Mouse (Mus musculus): Measurements from ENCODE around the gene Bmx. TPM values are rescaled to one million over a fixed set of nuclear protein-coding genes. Genes with fewer than 3 reads are reported as not detected.

Bmx gene
- 0.08 and 0.20 TPM in 2 replicates for polyA plus RNA-seq (2016; fragmentation: Nextera tagmentation; extraction: Ambion mirVana)

DNA sequence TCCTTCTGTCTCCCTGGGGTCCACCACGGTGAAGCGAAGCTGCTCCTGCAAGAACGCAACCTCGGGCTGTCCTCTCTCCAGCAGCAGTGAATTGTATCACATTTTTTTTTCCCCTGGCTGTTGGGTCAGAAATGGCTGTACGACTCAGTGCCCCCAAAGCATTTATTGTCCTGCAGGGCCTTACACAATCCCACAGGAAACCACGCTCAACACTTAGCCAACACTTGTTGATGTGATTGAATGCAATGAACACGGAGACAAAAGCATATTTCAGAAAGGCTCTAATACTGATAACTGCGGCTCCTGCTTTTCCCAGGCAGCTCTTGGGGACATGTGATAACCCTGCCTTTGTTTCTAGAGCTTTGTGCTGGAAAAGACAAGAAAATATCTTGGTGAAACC lies at the start of gene Bmx:
TSS of gene Bmx (minus strand) at position 137 of the 400 bp plus-strand sequence.
- H3K4me3 ChIP-seq = no peak within 1 kb of the TSS

DNA sequence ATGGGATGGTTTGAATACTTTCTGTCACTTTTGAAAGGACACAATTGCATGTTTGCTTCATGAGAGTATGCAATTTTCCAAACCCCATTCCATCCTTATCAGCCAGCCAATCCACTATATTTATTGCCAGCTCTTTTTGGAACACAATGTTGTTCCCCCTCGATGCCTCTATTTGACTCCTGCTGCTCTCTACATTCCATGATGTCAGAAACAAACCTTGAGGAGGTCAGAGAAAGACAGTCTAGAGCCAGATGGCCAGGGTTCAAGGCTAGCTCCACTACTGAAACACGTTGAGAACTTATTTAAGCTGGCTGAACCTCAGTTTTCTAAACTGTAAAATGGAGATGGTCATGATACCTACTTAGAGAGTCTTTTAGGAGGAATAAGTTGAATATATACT lies 48.3 kb upstream of the Bmx start:
- 78% methylated on average over 2 of the region's 2 CpGs for WGBS
- H3K9me3 ChIP-seq = no peaks in the 10 kb centered on the region
- no peak for DNase-seq (ENCODE audit: low spot score)
- H3K4me3 ChIP-seq = no peak overlapping the region
- H3K27me3 ChIP-seq (replicated peaks; ENCODE audit: low read depth, poor library complexity, severe bottlenecking) = peaks cover 44% of the 10 kb centered on the region
- no peaks in the 10 kb centered on the region for H3K36me3 ChIP-seq (replicated peaks)
- H3K27ac ChIP-seq (replicated peaks) = no peak overlapping the region
- no peaks in the 10 kb centered on the region for H3K4me1 ChIP-seq

More for the DNA sequence above, at the start of gene Bmx:
- peaks cover 99% of the 10 kb centered on the region for H3K27me3 ChIP-seq (replicated peaks; ENCODE audit: low read depth, poor library complexity, severe bottlenecking)
- no peak for DNase-seq (ENCODE audit: low spot score)
- 77% methylated on average over 8 of the region's 8 CpGs for WGBS
- H3K4me1 ChIP-seq = no peaks in the 10 kb centered on the region
- no peaks in the 10 kb centered on the region for H3K36me3 ChIP-seq (replicated peaks)
- no peaks in the 10 kb centered on the region for H3K9me3 ChIP-seq
- no peak within 1 kb of the TSS for H3K27ac ChIP-seq (replicated peaks)

DNA sequence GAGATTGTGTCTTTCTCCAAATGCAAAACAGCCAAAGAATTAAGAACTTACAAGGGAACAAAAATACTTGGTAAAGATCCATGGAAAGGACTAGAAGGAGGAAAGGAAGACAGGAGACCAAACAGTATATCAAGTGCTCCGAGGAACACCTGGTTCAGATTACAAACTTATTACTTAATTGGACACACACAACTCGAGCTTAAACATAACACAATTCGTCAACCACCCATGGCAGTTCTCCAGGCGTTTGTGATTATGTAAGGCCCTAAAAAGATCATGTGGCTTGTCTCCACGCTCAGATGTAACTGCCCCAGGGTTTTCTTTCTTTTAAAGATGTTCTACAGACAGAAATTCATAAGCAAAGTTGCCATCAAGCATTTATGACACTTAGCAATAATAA lies 33.2 kb upstream of the Bmx start:
- Histone ChIP-seq H3K4me1 (no peaks in the 10 kb centered on the region), H3K4me3 (no peak overlapping the region), H3K9me3 (no peaks in the 10 kb centered on the region), H3K27me3 (replicated peaks; ENCODE audit: low read depth, poor library complexity, severe bottlenecking) (peaks cover 68% of the 10 kb centered on the region), H3K36me3 (replicated peaks) (no peaks in the 10 kb centered on the region), H3K27ac (replicated peaks) (no peak overlapping the region)
- DNase-seq (ENCODE audit: low spot score) = peak; percentile 20
- 42% methylated on average over 5 of the region's 5 CpGs for WGBS

DNA sequence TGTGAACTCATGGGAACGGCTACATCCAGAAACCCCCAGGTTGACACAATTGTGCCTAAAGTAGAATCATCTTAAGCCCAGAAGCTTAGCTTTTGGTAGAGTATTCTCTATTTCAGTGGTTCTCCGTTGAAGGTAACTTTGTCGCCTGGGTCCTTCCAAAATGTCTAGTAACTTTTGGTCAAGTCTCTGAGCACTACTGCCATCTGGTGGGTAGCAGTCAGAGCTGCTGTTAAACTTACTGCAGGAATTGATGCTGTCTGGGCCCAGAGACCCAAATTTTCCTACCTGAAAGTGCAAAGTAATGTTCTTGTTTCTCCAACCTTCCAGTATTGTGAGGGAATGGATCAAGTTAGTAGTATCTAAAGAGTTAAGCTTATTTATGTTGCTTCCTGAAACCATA lies 29.1 kb upstream of the Bmx start:
- Histone ChIP-seq H3K9me3 (no peaks in the 10 kb centered on the region), H3K36me3 (replicated peaks) (no peaks in the 10 kb centered on the region), H3K27ac (replicated peaks) (no peak overlapping the region), H3K4me1 (no peaks in the 10 kb centered on the region), H3K27me3 (replicated peaks; ENCODE audit: low read depth, poor library complexity, severe bottlenecking) (peaks cover 70% of the 10 kb centered on the region), H3K4me3 (no peak overlapping the region)
- DNase-seq (ENCODE audit: low spot score) = no peak
- WGBS = 66% methylated on average over 3 of the region's 3 CpGs

DNA sequence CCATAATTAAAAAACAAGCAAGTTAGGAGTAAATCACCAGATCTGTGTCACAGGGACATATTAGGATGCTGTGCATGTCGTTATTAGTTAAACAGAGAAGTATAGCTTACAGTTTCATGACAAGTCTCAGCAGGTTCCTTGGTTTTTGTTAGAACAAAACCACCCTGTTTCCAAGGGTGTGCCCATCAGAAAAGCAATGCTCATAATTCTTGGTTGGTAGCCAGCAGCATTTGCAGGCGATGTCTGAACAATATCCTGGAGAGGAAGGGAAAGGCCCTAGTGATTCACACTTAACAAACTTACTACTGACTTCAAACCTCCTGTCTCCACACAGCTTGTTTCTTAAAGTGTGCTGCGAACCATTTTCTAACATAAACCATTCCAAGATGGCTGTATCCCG lies 25.8 kb upstream of the Bmx start:
- peaks cover 68% of the 10 kb centered on the region for H3K27me3 ChIP-seq (replicated peaks; ENCODE audit: low read depth, poor library complexity, severe bottlenecking)
- WGBS = 86% methylated on average over 4 of the region's 4 CpGs
- H3K9me3 ChIP-seq = no peaks in the 10 kb centered on the region
- no peaks in the 10 kb centered on the region for H3K36me3 ChIP-seq (replicated peaks)
- DNase-seq (ENCODE audit: low spot score) = no peak
- H3K4me3 ChIP-seq = no peak overlapping the region
- no peaks in the 10 kb centered on the region for H3K4me1 ChIP-seq
- H3K27ac ChIP-seq (replicated peaks) = no peak overlapping the region

DNA sequence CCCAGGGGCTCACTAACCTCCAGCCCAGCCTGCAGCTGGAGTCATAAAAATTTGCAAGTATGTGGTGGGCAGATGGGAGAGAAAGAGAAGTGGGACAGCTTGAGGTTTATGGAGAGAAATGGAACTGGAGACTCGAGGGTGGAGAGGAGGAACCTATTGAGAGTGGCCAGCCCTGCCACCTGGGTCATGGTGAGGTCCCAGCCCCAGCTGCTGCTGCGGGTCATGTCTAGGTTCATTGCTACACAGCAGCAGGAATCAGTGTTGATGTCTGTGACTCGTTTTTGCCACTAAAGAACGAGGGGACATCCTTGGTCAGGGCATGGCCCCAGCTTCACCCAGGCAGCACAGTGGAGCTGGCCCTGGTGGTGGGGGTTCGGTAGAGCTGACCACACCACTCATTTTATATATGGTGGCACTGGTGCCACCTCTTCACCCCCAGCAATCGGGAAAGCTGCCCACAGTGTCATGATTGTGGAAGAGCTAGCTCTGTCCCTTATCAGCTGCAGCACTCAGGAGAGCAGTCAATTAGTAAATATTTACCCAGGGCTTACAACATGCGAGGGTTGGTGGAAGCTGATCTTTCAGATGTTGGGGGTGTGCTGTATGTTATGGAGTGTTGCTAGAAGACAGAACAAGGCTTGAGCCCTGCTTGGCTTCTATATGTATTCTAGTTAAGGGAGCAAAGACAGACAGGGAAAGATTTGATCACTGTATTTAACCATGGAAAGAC lies 23.1 kb upstream of the Bmx start:
- H3K9me3 ChIP-seq = no peaks in the 10 kb centered on the region
- no peak overlapping the region for H3K4me3 ChIP-seq
- no peaks in the 10 kb centered on the region for H3K36me3 ChIP-seq (replicated peaks)
- H3K27me3 ChIP-seq (replicated peaks; ENCODE audit: low read depth, poor library complexity, severe bottlenecking) = peaks cover 58% of the 10 kb centered on the region
- no peak for DNase-seq (ENCODE audit: low spot score)
- no peaks in the 10 kb centered on the region for H3K4me1 ChIP-seq
- no peak overlapping the region for H3K27ac ChIP-seq (replicated peaks)
- 75% methylated on average over 7 of the region's 7 CpGs for WGBS

DNA sequence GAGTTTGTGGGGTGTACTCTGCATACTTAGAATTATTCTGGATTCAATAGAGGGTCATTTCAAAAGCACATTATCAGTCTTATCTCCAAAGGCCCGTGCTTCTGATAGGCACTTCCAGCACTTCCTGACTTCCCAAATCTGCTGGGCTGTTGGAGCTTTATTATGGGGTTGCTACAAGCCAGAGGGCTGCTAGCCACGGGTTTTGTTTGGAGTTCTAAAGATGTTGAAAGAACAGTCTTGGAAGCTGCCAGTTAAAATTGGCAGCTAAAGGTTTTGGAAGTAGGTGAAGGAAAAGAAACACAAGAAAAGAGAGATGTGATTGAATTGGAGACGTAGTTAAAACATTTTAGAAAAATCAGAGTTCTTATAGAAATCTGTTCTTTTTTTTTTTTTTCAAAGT lies 17.5 kb upstream of the Bmx start:
- Histone ChIP-seq H3K9me3 (no peaks in the 10 kb centered on the region), H3K36me3 (replicated peaks) (no peaks in the 10 kb centered on the region), H3K27me3 (replicated peaks; ENCODE audit: low read depth, poor library complexity, severe bottlenecking) (peaks cover 51% of the 10 kb centered on the region), H3K4me3 (no peak overlapping the region), H3K4me1 (no peaks in the 10 kb centered on the region), H3K27ac (replicated peaks) (no peak overlapping the region)
- WGBS = 75% methylated on average over 3 of the region's 3 CpGs
- no peak for DNase-seq (ENCODE audit: low spot score)

DNA sequence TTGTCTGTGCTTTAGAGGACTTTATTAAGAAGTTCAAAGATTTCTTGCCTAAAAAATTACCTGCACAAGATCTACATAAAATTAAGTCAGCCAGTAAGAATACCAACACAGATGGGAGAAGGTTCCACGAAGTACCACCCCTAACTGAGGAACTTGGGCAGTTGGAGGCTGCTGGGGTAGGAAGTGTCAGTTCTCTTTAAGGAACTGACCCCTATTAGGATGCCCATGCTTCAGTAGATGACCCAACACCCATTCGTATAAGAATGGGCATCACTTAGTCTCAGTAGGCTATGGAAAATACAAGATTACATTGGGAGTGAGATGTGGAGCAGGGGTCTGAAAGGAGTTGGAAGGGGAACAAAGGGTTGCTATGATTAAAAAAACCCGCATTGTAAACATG lies 12.6 kb upstream of the Bmx start:
- Histone ChIP-seq H3K4me3 (no peak overlapping the region), H3K9me3 (no peaks in the 10 kb centered on the region), H3K27me3 (replicated peaks; ENCODE audit: low read depth, poor library complexity, severe bottlenecking) (peaks cover 82% of the 10 kb centered on the region), H3K4me1 (no peaks in the 10 kb centered on the region), H3K36me3 (replicated peaks) (no peaks in the 10 kb centered on the region), H3K27ac (replicated peaks) (no peak overlapping the region)
- 94% methylated on average over 3 of the region's 3 CpGs for WGBS
- DNase-seq (ENCODE audit: low spot score) = no peak

DNA sequence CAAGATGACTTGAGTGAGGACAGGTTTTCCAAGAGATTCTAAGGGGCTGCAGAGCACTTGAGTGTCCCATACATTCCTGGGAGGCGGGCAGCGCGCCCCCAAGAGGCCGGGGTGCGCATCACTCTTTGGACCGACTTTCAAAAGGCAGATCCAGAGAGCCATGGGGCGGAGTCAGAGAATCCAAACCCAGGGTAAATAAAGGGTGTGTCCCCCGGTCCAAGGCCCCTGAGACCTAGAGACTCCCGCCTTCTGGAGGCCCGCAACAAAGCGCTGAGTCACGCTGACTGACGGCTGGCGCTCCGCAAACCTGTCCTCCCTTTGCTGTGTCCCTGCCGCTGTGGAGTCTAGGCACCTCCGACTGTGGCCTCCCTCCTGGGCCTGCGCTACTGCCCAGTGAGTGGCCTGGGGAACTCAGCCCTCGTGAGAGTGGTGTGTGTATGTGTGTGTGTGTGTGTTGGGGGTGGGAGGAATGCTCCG lies 11.3 kb upstream of the Bmx start, which contains the start of gene Pir:
TSS of gene Pir (plus strand) at position 87 of the 477 bp plus-strand sequence.
- Histone ChIP-seq H3K27ac (replicated peaks) (peak within 1 kb of the TSS; percentile 81), H3K4me3 (peak within 1 kb of the TSS; percentile 56), H3K9me3 (no peaks in the 10 kb centered on the region), H3K27me3 (replicated peaks; ENCODE audit: low read depth, poor library complexity, severe bottlenecking) (peaks cover 80% of the 10 kb centered on the region), H3K36me3 (replicated peaks) (no peaks in the 10 kb centered on the region), H3K4me1 (no peaks in the 10 kb centered on the region)
- peak; percentile 67 for DNase-seq (ENCODE audit: low spot score)
- WGBS = 18% methylated on average over 20 of the region's 20 CpGs

DNA sequence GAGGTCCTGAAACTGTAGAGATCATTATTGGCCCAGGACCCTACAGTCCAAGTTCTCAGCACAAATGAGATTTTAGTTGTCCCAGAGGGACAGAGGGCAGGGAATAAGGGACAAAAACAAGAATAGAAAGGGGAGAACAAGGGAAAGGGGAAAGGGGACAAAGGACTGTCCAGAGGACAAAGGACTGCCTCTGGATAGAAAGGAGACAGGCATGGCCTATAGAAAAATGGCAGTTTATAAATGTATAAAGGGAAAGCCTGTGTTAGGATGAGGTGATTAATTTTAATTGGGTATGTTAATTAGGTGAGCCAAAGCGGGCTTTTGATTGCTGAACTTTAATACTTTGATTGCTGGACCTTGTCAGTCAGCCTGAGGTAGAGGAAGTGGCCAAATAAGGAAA lies 6.9 kb upstream of the Bmx start:
- Histone ChIP-seq H3K27me3 (replicated peaks; ENCODE audit: low read depth, poor library complexity, severe bottlenecking) (peaks cover 92% of the 10 kb centered on the region), H3K9me3 (no peaks in the 10 kb centered on the region), H3K4me1 (no peaks in the 10 kb centered on the region), H3K36me3 (replicated peaks) (no peaks in the 10 kb centered on the region), H3K4me3 (no peak overlapping the region), H3K27ac (replicated peaks) (no peak overlapping the region)
- WGBS = 51% methylated on average over 1 of the region's 1 CpGs
- DNase-seq (ENCODE audit: low spot score) = no peak

DNA sequence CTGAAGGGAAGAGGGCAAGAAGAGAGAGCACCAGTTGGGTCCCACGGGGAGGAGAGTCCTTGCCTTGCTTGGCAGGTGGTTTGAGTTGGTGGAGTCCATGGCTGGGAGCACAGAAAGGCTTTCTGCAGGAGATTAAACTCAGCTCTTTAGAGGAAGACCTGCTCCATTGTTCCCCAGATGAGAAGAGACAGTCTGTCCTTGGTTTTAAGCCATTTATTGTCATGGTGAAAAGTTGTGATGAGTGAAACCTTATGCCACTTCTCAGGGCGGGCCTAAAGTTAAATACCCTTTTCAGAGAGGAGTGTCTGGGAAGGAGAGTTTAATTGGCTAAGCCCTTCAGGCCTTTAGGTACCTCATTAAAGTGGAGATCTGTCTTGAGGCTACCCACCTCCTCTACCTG lies 4.3 kb upstream of the Bmx start:
- DNase-seq (ENCODE audit: low spot score) = no peak
- no peak overlapping the region for H3K27ac ChIP-seq (replicated peaks)
- H3K9me3 ChIP-seq = no peaks in the 10 kb centered on the region
- H3K27me3 ChIP-seq (replicated peaks; ENCODE audit: low read depth, poor library complexity, severe bottlenecking) = peaks cover 92% of the 10 kb centered on the region
- H3K4me1 ChIP-seq = no peaks in the 10 kb centered on the region
- WGBS = 44% methylated on average over 2 of the region's 2 CpGs
- H3K36me3 ChIP-seq (replicated peaks) = no peaks in the 10 kb centered on the region
- H3K4me3 ChIP-seq = no peak overlapping the region

DNA sequence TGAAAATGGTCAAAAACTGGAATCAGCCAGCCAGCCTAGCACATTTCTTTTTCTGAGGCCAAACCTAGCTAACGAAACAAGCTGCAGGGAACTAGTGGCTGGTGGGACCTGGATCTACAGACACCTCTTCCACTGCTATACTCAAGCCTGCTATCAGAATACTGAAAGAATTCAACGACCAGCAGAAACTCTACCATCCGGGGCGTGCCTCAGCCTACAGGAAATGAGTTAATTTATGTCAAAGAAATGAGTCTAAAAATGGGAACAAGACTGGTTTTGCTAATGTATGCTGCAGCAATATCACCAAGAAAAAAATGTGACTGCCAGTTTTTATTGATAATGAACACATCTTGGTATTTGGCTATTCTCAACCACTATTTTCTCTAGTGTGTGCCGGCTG lies 669 bp upstream of the Bmx start:
- Histone ChIP-seq H3K27ac (replicated peaks) (no peak overlapping the region), H3K4me1 (no peaks in the 10 kb centered on the region), H3K27me3 (replicated peaks; ENCODE audit: low read depth, poor library complexity, severe bottlenecking) (peaks cover 99% of the 10 kb centered on the region), H3K36me3 (replicated peaks) (no peaks in the 10 kb centered on the region), H3K4me3 (no peak overlapping the region), H3K9me3 (no peaks in the 10 kb centered on the region)
- no peak for DNase-seq (ENCODE audit: low spot score)
- WGBS = 86% methylated on average over 5 of the region's 5 CpGs

DNA sequence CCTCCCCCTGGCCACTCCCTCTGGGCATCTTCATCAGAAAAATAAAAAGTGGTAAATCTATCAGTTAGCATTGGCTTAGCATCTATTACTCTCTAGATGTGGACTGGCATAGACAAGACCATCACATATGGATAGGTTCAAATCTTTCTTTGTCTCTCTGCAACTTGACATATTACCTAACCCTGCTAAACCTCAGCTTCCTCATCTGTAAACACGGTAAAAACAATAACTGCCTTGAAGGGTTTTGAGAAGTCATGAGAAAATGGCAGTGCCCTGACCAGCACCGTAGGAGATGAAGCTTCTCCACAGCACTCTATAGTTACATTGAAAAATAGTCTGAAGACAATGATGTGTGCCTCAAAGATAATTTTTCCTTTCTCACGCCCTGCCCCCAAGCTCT lies 1.5 kb downstream of the Bmx start:
- 85% methylated on average over 3 of the region's 3 CpGs for WGBS
- H3K4me3 ChIP-seq = no peak overlapping the region
- DNase-seq (ENCODE audit: low spot score) = no peak
- no peak overlapping the region for H3K27ac ChIP-seq (replicated peaks)
- H3K4me1 ChIP-seq = no peaks in the 10 kb centered on the region
- H3K27me3 ChIP-seq (replicated peaks; ENCODE audit: low read depth, poor library complexity, severe bottlenecking) = peaks cover 95% of the 10 kb centered on the region
- no peaks in the 10 kb centered on the region for H3K9me3 ChIP-seq
- H3K36me3 ChIP-seq (replicated peaks) = no peaks in the 10 kb centered on the region

All from embryonic facial prominence, embryonic 10.5 days (tissue).